Mouse (Mus musculus) brain, adult 2 months (tissue): Measurements from ENCODE around the gene Zfp1.

ENCODE experiments used
- DNase-seq: peaks from one replicate; pipeline ENCODE4 v3.0.0; 2011; ENCODE audit warnings: low read depth, low spot score

Gene Zfp1

GRCm38 (mm10) chr8:111643264-111644141, at the start of gene Zfp1:
Zfp1 (plus strand) TSS chr8:111643401.
- peak; percentile 99 for DNase-seq

- no peak for DNase-seq
Observed at GRCm38 (mm10) chr8:111594044-111594840, 49.0 kb upstream of the Zfp1 start.

GRCm38 (mm10) chr8:111594951-111595350, 48.2 kb upstream of the Zfp1 start:
- peak; percentile 76 for DNase-seq

- peak; percentile 59 for DNase-seq
Observed at GRCm38 (mm10) chr8:111595712-111596484, 47.3 kb upstream of the Zfp1 start.

- DNase-seq = no peak
Observed at GRCm38 (mm10) chr8:111596485-111596821, 46.7 kb upstream of the Zfp1 start.

GRCm38 (mm10) chr8:111597310-111597709, 45.9 kb upstream of the Zfp1 start:
- no peak for DNase-seq

- DNase-seq = peak; percentile 68
Observed at GRCm38 (mm10) chr8:111599707-111600444, 43.3 kb upstream of the Zfp1 start.

GRCm38 (mm10) chr8:111602050-111602449, 41.2 kb upstream of the Zfp1 start:
- DNase-seq = peak; percentile 93

- DNase-seq = peak; percentile 66
Observed at GRCm38 (mm10) chr8:111604986-111605385, 38.2 kb upstream of the Zfp1 start.

- no peak for DNase-seq
Observed at GRCm38 (mm10) chr8:111606961-111607360, 36.2 kb upstream of the Zfp1 start.

- DNase-seq = no peak
Observed at GRCm38 (mm10) chr8:111607414-111607813, 35.8 kb upstream of the Zfp1 start.

- DNase-seq = no peak
Observed at GRCm38 (mm10) chr8:111613181-111613580, 30.0 kb upstream of the Zfp1 start.

- DNase-seq = no peak
Observed at GRCm38 (mm10) chr8:111614786-111615701, 28.2 kb upstream of the Zfp1 start.

- no peak for DNase-seq
Observed at GRCm38 (mm10) chr8:111617812-111618211, 25.4 kb upstream of the Zfp1 start.

GRCm38 (mm10) chr8:111618273-111618672, 24.9 kb upstream of the Zfp1 start:
- DNase-seq = no peak

GRCm38 (mm10) chr8:111619936-111620335, 23.3 kb upstream of the Zfp1 start:
- DNase-seq = no peak

GRCm38 (mm10) chr8:111622104-111622503, 21.1 kb upstream of the Zfp1 start:
- DNase-seq = no peak

- no peak for DNase-seq
Observed at GRCm38 (mm10) chr8:111622553-111622952, 20.6 kb upstream of the Zfp1 start.

GRCm38 (mm10) chr8:111624081-111624852, 18.9 kb upstream of the Zfp1 start:
- peak; percentile 96 for DNase-seq
